Mouse (Mus musculus): ENCODE data around the gene Clec2g.
"Not testable (repeated sequence)": the region's sequence is repeated elsewhere in the genome, so short reads cannot be mapped to it uniquely, and the experiment has no call there.

- TF ChIP-seq ZC3H11A (IDR thresholded peaks at IDR 0.05; ENCODE audit: borderline replicate concordance, low read depth, low read length); MAFK (IDR thresholded peaks at IDR 0.05; ENCODE audit: insufficient read depth, low read depth, low read length); HCFC1 (IDR thresholded peaks at IDR 0.05; ENCODE audit: borderline replicate concordance, insufficient read depth, low read length): not testable (repeated sequence)
Observed at GRCm38 (mm10) chr6:129009846-129010504, 75.8 kb downstream of the Clec2g start.

Data from ES-E14 (cell line).